Mouse (Mus musculus) testis, adult 2 months (tissue): Measurements from ENCODE around the gene Tmem39a. TPM values are rescaled to one million over a fixed set of nuclear protein-coding genes. Genes with fewer than 3 reads are reported as not detected.

Source experiments
- H3K27ac ChIP-seq: fragments of 200-500 bp; 2 replicates; pipeline ENCODE4 v1.5.1; 2012; ENCODE audit warnings: low read depth, low read length; ENCODE audit not compliant: control insufficient read depth, insufficient read depth
- H3K27me3 ChIP-seq: fragments of 200-500 bp; 2 replicates; pipeline ENCODE4 v1.6.1; 2012; ENCODE audit warnings: mild to moderate bottlenecking, low read length, moderate library complexity; ENCODE audit not compliant: control insufficient read depth, insufficient read depth
- H3K36me3 ChIP-seq: fragments of 200-500 bp; 2 replicates; pipeline ENCODE4 v1.6.1; 2012; ENCODE audit warnings: mild to moderate bottlenecking, low read length; ENCODE audit not compliant: control insufficient read depth, insufficient read depth
- H3K4me1 ChIP-seq: fragments of 200-500 bp; 2 replicates; pipeline ENCODE4 v1.6.1; 2012; ENCODE audit warnings: low read length; ENCODE audit not compliant: control insufficient read depth, insufficient read depth
- H3K4me3 ChIP-seq: fragments of 200-500 bp; 2 replicates; pipeline ENCODE4 v1.5.1; 2012; ENCODE audit warnings: low read depth, mild to moderate bottlenecking, low read length, moderate library complexity, mixed read lengths; ENCODE audit not compliant: control insufficient read depth
- CTCF ChIP-seq: fragments of 200-500 bp; IDR thresholded peaks from 2 replicates; pipeline ENCODE4 v1.5.1; 2012; ENCODE audit warnings: low read depth, mild to moderate bottlenecking, inconsistent platforms, low read length, moderate library complexity; ENCODE audit not compliant: control insufficient read depth, insufficient read depth, insufficient replicate concordance
- POLR2A ChIP-seq: fragments of 200-500 bp; IDR thresholded peaks from 2 replicates; pipeline ENCODE4 v1.6.1; 2012; ENCODE audit warnings: low read depth, mild to moderate bottlenecking, inconsistent platforms, low read length, moderate library complexity; ENCODE audit not compliant: control insufficient read depth
- polyA plus RNA-seq: library from polyadenylated mRNA; depleted of rRNA; stranded (reverse); fragments of >200 nt; gene quantifications from 2 replicates; pipeline ENCODE4 v1.2.3, GENCODE M21; 2012

The Tmem39a gene
- polyA plus RNA-seq, 1 experiment = 43.7 TPM

DNA sequence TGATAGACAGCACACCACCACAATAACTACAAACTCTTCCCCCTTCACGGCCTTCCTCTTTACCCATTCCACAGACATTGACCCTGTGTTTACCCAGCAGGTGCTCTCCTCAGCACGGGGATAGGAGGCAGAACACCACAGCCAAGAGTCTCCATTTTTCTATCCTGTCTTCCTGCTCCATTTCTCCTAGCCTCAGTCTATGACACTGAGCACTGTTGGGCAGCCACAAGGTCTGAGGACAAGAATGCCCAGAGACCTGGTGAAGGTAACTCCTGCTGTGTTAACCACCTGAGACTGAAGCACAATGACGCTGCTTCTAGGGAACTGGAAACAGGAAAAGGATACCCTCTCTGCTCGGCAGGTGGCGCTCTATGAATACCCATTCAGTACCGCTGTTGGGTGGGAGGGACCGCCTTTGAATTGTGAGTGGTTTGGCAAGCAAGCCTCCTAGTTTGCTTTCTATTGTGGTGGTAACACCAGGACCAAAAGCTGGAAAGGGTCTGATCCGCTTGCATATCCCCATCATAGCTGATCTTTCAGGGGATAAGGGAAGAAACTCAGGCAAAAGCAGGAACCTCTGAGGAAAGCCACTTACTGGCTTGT is 21.9 kb upstream of the Tmem39a start:
- Histone ChIP-seq H3K36me3 (no peaks in the 10 kb centered on the region), H3K4me1 (no peaks in the 10 kb centered on the region), H3K27me3 (no peaks in the 10 kb centered on the region), H3K27ac (no peak overlapping the region), H3K4me3 (no peak overlapping the region)
- TF ChIP-seq POLR2A (no peak), CTCF (peak; percentile 43; the same call in 1 of the 2 replicates)

- no peaks in the 10 kb centered on the region for H3K4me1 ChIP-seq
- TF ChIP-seq CTCF (no peak), POLR2A (no peak)
- no peak overlapping the region for H3K4me3 ChIP-seq
- no peak overlapping the region for H3K27ac ChIP-seq
- no peaks in the 10 kb centered on the region for H3K36me3 ChIP-seq
- no peaks in the 10 kb centered on the region for H3K27me3 ChIP-seq
Observed at GRCm38 (mm10) chr16:38538716-38539380, 19.6 kb upstream of the Tmem39a start.

DNA sequence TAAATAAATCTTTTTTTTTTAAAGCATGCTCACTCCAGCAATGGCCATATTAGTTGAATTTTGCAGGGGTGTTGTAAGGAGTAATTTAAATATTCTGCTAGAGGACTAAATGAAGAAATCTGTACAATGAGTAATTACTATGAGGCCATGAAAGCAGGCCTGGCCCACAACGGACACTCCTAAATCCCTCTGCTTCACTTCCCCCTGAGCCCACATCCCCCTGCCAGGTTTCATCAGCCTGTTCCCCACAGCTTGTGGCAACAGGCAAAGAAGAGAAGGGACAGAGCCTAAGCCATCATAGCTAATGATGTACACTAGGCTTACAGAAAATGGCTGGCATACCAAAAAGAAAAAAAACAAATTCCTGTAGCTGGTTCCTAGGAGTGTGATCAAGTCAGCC is 10.5 kb upstream of the Tmem39a start:
- Histone ChIP-seq H3K4me1 (peaks cover 2% of the 10 kb centered on the region; the same call in 1 of the 2 replicates), H3K36me3 (no peaks in the 10 kb centered on the region), H3K4me3 (no peak overlapping the region), H3K27ac (no peak overlapping the region), H3K27me3 (no peaks in the 10 kb centered on the region)
- TF ChIP-seq CTCF (no peak), POLR2A (no peak)

GRCm38 (mm10) chr16:38549479-38550396 is 8.8 kb upstream of the Tmem39a start, which contains the start of gene Poglut1:
TSS of gene Poglut1 (minus strand) at chr16:38550258.
- Histone ChIP-seq H3K36me3 (no peaks in the 10 kb centered on the region), H3K4me3 (peak within 1 kb of the TSS; percentile 94), H3K4me1 (peaks cover 2% of the 10 kb centered on the region; the same call in 1 of the 2 replicates), H3K27ac (no peak within 1 kb of the TSS; the same call in 1 of the 2 replicates), H3K27me3 (no peaks in the 10 kb centered on the region)
- TF ChIP-seq POLR2A (peak; percentile 74), CTCF (no peak)

DNA sequence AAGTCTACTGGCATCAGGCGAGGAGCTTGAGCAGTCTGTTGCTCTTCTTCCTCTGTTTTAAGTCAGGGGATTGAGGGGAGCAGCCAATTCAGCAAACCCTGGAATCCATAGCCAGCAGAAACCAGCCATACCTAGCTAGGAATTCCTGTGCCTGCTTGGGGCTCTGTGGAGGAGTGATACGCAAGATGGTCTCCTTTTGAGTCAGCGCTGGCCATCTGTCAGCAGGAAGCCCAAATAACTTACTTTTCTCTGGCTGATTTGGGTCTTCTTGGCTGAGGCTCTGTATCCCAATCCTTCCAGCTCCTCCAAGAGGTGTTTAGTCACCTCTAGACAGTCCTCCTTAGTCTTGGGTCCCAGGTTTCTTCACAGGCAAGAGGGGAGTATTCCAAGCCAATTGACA is 2.5 kb upstream of the Tmem39a start:
- TF ChIP-seq POLR2A (no peak), CTCF (no peak)
- no peaks in the 10 kb centered on the region for H3K4me1 ChIP-seq
- H3K27me3 ChIP-seq = no peaks in the 10 kb centered on the region
- H3K36me3 ChIP-seq = no peaks in the 10 kb centered on the region
- no peak overlapping the region for H3K4me3 ChIP-seq
- H3K27ac ChIP-seq = no peak overlapping the region

DNA sequence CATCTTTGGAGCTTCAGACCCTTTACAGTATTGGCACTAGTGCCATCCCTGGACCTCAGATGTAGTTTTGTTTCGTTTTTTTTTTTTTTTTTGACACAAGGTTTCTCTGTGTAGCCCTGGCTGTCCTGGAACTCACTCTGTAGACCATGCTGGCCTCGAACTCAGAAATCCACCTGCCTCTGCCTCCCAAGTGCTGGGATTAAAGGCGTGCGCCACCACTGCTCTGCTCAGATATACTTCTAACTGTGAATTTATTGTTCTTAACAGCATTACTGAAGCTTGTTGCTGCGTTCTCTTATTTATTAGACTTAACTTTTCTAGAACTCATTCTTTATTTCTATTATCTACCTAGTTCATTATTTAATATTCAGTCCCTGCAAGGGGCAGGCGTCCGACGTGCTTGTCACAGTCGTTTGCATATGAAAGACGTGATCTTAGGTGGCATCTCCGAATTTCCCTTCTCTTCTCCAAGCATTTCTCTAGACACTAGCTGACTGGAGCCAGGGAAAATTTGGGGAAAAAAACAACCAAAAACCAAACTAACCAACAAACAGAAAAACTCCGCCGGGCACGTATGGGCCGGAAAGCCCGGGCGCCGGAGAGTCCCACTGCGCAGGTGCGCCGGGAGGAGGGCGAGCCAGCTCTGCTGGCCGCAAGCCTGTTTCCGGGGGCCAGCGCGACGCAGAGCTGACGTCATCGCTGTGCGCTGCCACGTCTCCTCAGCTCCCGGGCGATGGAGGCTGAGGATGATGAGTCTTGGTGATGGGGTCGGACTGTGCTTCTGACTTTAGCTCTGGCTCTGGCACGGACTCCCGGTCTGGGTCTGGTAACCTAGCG is 3.9 kb downstream of the Tmem39a start:
- H3K36me3 ChIP-seq = peaks cover 4% of the 10 kb centered on the region
- peak overlapping the region; percentile 89 for H3K4me3 ChIP-seq
- H3K27me3 ChIP-seq = no peaks in the 10 kb centered on the region
- TF ChIP-seq POLR2A (peak; percentile 99), CTCF (0 out of 2 replicates have a peak, but pooled peaks have one; percentile 2)
- peaks cover 2% of the 10 kb centered on the region; the same call in 1 of the 2 replicates for H3K4me1 ChIP-seq
- H3K27ac ChIP-seq = peak overlapping the region; percentile 67
